Mouse (Mus musculus) CD4-positive, CD25-positive, alpha-beta regulatory T cell, adult 4 months (primary cell): Measurements from ENCODE around the gene Dnajc15. TPM values are rescaled to one million over a fixed set of nuclear protein-coding genes. Genes with fewer than 3 reads are reported as not detected.
"Not testable (repeated sequence)": the region's sequence is repeated elsewhere in the genome, so short reads cannot be mapped to it uniquely, and the experiment has no call there.

Experiments used
- ATAC-seq: one replicate; pipeline ENCODE4 v1.8.0; 2017
- polyA plus RNA-seq, 2 experiments: library from polyadenylated mRNA; unstranded; fragments of 100-300 nt; shearing (Covaris generic); gene quantifications; one replicate each; pipeline ENCODE4 v1.2.1; 2017

The Dnajc15 gene
- 100 to 1,000 TPM in 1 of 2 experiments, 10 to 100 TPM in 1; 76.0 to 120 TPM for polyA plus RNA-seq

- ATAC-seq = peak; percentile 58
Observed at GRCm38 (mm10) chr14:77874304-77875241, at the start of gene Dnajc15. TSS of gene Dnajc15 (minus strand) at chr14:77875125.

- ATAC-seq = no peak
Observed at GRCm38 (mm10) chr14:77923076-77923865, 48.3 kb upstream of the Dnajc15 start.

- ATAC-seq = no peak
Observed at GRCm38 (mm10) chr14:77921641-77922040, 46.7 kb upstream of the Dnajc15 start.

DNA sequence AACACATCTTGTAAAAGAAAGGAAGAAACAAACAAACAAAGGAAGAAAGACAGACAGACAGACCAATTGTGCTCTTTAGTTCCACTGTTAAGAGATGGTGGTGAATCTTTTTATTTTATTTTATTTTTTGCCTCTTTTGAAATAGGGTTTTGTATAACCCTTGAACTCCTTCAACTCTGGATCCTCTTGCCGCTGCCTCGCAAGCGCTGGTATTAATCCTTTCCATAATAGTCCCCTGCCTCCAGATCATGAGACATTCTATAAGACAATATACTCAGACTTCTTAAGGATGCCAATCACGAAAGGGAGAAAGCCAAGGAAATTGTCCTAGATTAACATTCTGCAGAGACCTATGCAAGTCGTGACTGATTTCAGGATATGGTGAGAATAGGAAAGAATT lies 40.9 kb upstream of the Dnajc15 start:
- no peak for ATAC-seq

GRCm38 (mm10) chr14:77906586-77906985 lies 31.7 kb upstream of the Dnajc15 start:
- ATAC-seq = no peak

DNA sequence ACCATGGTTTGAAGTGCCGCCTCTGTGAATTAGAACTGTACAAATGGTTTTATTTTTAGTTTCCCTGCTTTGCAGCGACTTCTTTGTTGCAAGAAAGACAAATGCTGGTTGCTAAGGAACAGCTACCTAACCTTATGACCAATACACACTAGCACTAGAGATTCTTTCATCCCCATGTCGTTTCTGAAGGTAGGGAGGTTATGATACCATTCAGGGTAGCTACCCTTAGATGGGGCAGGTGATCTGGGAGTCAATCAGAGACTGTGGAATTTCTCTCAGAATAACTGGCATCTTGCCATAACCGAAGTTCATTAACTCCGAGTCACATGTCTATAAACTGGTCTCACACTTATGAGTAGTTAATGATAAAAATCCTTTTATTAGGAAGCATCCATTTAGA lies 30.5 kb upstream of the Dnajc15 start:
- ATAC-seq = peak; percentile 39

DNA sequence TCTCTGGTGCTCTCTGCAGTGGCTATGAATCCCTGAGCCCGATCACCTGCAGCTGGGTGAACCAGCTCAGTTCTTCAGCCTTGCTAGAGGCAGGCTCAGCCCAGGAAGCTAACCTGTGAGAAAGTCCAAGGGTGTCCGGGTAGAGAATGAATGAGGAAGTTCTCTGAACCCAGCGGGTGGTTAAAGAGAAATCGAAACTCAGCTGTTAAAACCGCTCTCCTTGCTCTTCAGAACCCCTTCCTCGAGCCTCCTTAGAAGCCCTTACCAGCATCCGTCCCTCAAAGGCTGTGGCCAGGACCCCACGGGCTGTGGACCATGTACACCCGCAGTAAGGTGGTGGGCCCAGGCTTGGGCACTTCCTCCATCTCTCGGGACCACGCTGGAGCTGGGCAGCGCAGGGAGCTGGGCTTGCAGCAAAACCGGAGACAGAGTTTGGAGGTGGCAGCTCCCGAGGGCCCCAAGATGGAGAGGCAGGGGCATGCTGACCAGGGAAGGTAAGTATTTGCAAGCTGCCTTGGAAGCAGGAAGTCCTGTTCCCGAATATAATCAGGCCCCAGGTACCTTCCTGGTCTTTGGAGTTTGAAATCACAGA lies 29.3 kb upstream of the Dnajc15 start, which contains the start of gene Epsti1:
Gene Epsti1 (plus strand): TSS at position 69 of the 592 bp plus-strand sequence.
- ATAC-seq = peak; percentile 83

GRCm38 (mm10) chr14:77902541-77902940 lies 27.6 kb upstream of the Dnajc15 start:
- ATAC-seq = no peak

DNA sequence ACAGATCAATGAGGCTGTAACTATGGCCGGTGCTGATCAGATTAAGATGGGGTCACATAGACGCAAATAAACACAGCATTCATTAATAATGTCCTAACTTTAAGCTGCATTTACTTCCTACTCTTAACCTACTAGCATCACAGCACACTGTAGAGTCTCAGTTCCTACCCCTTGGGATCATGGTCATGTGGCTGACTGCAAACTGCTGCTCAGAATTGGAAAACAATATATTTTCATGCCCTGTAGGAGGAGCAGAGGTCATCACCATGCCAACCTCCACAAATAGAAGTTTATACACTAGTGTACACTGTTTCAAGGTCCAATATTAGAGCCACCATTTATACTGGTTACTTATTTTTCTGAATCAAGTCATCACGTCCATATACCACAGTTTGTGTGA lies 21.0 kb upstream of the Dnajc15 start:
- ATAC-seq = no peak

DNA sequence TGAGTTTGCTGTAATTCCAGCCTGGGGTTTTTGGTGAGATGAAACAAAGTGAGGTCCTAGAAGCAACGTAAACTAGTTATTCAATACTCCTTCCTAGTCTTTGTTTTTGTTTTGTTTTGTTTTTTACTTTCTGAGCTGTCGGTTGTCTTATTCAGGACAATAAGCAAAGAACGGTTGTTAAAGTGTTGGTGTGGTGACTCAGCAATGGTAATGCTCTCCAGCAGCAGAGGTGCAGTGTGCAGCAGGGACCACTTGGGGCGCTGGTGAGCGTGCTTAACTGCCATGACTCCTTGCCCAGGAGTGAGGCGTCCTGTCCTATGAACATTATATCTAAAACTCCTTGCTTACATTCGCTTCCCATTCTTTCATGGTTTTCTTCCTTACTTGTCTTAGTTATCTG lies 15.0 kb upstream of the Dnajc15 start:
- no peak for ATAC-seq

DNA sequence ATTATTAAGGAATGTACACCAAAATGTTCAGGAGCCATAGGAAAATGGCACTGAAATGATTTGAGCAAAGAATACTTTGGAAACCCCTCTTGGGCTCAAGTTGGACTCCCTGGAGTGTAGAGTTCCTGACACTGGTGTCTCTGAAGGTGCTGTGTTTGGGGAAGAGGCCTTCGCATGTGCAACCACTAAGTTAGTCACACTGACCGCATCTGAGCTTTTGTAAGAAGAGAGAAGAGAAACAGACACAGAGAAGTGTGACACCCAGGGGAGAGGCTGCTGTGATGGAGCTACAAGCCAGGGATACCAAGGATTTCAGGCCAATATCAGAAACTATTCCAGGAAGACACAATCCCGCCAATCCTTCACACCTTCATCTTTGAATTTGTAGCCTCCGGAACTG lies 12.0 kb upstream of the Dnajc15 start:
- ATAC-seq = no peak

- ATAC-seq = no peak
Observed at GRCm38 (mm10) chr14:77886376-77886775, 11.5 kb upstream of the Dnajc15 start.

GRCm38 (mm10) chr14:77882669-77883068 lies 7.7 kb upstream of the Dnajc15 start:
- ATAC-seq = no peak

GRCm38 (mm10) chr14:77881998-77882397 lies 7.1 kb upstream of the Dnajc15 start:
- ATAC-seq = no peak

DNA sequence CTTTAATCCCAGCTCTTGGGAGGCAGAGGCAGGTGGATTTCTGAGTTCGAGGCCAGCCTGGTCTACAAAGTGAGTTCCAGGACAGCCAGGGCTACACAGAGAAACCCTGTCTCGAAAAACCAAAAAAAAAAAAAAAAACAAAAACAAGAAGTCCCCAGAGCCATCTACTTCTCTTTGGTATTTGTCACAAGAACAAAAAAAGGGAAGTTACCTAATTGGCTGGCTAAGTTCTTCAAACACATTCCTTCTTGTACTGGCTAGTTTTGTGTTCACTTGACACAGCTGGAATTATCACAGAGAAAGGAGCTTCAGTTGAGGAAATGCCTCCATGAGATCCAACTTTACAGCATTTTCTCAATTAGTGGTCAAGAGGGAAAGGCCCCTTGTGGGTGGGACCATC lies 3.0 kb upstream of the Dnajc15 start:
- not testable (repeated sequence) for ATAC-seq

- no peak for ATAC-seq
Observed at GRCm38 (mm10) chr14:77876199-77876598, 1.3 kb upstream of the Dnajc15 start.

DNA sequence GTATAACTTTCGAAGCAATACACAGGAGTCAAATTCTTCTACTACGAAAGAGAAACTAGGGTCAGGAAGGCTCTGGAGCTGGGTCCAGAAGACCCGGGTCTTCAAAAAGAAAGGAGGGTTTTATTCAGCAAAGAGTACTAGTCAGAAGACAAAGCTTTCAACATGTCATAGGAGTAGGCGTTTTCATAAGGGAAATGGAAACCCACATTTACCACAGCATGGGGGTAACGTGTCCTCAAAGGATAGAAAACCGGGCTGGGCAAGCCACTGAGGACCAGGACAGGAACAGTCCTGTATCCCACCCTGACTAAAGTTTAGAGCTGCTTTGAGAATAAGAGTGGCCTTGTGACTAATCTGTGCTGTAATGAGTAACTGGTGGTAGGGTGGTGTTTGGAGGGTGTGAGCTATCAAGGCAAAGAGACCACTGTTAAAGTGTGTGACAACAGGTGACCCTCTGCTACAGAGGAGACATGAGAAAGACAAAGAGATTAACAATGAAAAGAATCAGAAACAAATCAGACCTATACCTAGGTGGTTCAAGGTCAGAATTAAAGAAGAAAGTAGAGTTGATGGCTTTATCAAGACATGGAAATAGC lies 3.4 kb downstream of the Dnajc15 start:
- ATAC-seq = peak; percentile 61

DNA sequence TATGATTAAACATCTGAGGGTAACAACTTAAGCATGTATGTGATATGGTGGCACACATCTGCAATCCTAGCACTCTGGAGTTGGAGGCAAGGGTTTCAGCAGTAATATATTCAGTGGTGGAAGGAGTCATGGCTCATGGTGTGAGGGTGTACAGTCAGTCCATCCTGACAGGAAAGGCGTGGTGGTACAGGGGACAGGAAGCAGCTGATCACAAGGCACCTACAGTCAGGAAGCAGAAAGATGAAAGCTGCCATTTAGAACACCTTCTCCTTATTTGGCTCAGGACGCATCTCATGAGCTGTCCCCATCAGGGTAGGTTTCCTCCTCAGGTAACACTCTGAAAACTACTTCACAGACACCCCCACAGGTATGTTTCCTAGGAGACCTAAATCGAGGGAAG lies 4.0 kb downstream of the Dnajc15 start:
- peak; percentile 66 for ATAC-seq

GRCm38 (mm10) chr14:77867601-77868000 lies 7.3 kb downstream of the Dnajc15 start:
- ATAC-seq = no peak

GRCm38 (mm10) chr14:77864510-77864909 lies 10.4 kb downstream of the Dnajc15 start:
- ATAC-seq = no peak

DNA sequence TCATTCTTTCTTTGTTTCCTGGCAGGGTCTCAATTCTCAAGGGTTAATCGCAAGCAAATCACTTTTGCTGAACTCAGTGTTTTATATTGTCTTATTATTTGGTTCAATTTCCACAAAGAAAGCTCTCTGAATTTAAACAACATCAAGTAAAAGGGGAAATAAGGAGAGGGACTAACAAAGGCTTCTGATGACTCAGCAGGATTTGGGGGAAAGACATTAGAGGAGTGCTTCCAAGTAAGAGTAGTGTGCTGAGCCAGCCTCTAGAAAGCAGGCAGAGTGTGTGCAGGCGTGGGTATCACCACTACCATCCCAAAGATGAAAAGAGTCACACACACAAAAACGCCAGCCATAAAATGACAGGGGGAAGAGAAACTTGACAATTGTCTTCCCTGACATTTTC lies 10.9 kb downstream of the Dnajc15 start:
- no peak for ATAC-seq

DNA sequence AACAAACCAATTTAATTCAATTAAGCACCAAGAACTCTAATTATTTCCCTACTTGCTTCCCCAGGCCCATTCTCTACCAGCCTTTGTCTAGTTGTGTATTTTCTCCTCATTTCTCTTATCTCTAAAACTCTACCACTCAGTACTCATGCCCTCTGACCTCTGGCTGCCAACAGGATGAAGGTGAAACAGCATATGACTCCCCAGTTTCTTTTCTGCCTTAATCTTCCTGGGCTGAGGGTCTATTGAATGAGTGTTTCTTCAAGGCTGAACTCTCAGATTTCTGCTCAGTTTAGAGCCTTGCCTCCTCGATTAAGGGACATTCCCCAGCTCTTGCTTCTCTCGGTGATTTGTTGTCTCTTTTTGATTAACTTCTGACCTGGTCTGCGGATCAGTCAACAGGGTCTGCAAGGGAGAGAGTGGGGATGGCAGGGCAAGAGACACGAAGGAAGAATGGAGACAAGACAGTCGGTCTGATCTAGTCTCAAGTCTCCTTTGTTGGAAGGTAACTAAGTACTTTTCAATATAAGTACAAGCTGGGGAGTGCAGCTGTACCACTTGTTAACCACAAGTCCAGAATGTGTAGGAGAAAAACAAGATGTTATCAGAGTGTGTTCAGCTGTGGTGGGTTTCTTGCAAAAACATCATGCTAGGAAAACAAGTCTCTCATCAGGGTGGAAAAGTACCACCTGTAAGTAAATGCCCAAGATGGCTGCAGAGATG lies 13.9 kb downstream of the Dnajc15 start:
- peak; percentile 63 for ATAC-seq
